Mouse (Mus musculus): ENCODE measurements around the gene Cfh. TPM values are rescaled to one million over a fixed set of nuclear protein-coding genes. Genes with fewer than 3 reads are reported as not detected.
"Not testable (repeated sequence)": the region's sequence is repeated elsewhere in the genome, so short reads cannot be mapped to it uniquely, and the experiment has no call there.

The Cfh gene
- polyA plus RNA-seq (2015; fragmentation: Nextera tagmentation; extraction: Ambion mirVana): 19.7 and 24.9 TPM in 2 replicates

DNA sequence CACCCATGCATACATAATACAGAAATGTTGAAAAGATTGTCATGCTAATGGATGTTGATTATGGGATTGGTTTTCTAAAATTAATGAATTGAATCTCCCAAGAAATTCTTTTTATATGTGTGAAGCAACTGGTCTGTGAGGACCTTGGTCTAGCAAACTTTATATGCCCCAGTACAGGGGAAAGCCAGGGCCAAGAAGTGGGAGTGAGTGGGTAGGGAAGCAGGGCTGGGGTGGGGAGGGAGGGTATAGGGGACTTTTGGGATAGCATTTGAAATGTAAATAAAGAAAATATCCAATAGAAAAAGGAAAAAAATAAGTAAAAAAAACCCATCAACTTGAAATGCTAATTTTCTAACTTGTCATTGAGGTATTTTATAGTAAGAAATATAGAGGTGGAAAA, at the start of gene Cfh:
Gene Cfh (minus strand): TSS at position 101 of the 400 bp plus-strand sequence.
- not testable (repeated sequence) for H3K4me1 ChIP-seq (ENCODE audit: control insufficient read depth, insufficient read depth, low read depth, low read length); H3K27me3 ChIP-seq (replicated peaks; ENCODE audit: control insufficient read depth, insufficient read depth, low read length); H3K4me3 ChIP-seq (ENCODE audit: low read length); ATAC-seq; H3K36me3 ChIP-seq (ENCODE audit: control insufficient read depth, insufficient read depth, low read length); H3K4me2 ChIP-seq (ENCODE audit: low read length); H3K9ac ChIP-seq (ENCODE audit: low read depth, low read length); H3K27ac ChIP-seq (ENCODE audit: low read depth, low read length); H3K9me3 ChIP-seq (ENCODE audit: control insufficient read depth, low read length)

DNA sequence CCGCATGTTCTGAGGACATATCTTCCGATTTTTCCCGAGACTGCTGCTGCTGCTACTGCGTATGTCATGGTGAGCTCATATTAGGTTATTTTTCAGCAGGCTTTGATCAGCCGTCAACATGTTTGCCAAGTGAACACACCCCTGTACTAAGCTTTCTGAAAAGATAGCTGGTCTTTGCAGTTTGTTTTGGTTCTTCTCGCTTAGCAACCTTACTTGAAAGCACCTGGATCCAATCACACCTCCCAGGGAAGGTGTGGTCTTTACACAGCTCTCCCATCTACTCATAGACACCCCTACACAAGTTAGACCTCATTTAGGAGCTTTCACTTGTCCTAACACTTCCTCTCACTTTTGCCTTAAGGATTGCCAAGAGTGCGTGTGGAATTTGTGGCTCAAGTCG, 43.1 kb upstream of the Cfh start:
- Histone ChIP-seq H3K27me3 (replicated peaks; ENCODE audit: control insufficient read depth, insufficient read depth, low read length) (no peaks in the 10 kb centered on the region), H3K4me3 (ENCODE audit: low read length) (no peak overlapping the region), H3K36me3 (ENCODE audit: control insufficient read depth, insufficient read depth, low read length) (no peaks in the 10 kb centered on the region), H3K9me3 (ENCODE audit: control insufficient read depth, low read length) (no peaks in the 10 kb centered on the region), H3K9ac (ENCODE audit: low read depth, low read length) (no peak overlapping the region), H3K27ac (ENCODE audit: low read depth, low read length) (no peak overlapping the region), H3K4me2 (ENCODE audit: low read length) (no peak overlapping the region), H3K4me1 (ENCODE audit: control insufficient read depth, insufficient read depth, low read depth, low read length) (no peaks in the 10 kb centered on the region)
- WGBS: 85% methylated on average over 8 of the region's 8 CpGs
- no peak for ATAC-seq

DNA sequence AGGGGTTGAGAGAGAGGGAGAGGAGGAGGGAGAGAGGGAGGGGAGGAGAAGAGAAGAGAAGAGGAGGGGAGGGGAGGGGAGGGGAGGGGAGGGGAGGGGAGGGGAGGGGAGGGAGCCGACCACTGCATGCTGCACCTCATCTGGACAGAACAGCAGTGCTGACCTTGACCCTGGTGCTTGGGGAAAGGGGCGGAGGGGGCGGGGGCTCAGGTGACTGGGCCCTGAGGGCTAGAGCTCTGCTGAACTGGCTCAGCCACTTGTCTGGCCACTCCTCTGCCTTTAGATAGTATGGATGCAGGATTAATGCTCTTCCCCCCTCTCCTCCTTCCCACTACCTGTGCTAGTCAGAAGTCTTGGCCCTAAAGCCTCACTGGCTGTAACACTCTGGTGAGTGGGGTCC, 41.7 kb upstream of the Cfh start:
- Histone ChIP-seq H3K27ac (ENCODE audit: low read depth, low read length) (no peak overlapping the region), H3K4me3 (ENCODE audit: low read length) (no peak overlapping the region), H3K9me3 (ENCODE audit: control insufficient read depth, low read length) (no peaks in the 10 kb centered on the region), H3K4me1 (ENCODE audit: control insufficient read depth, insufficient read depth, low read depth, low read length) (no peaks in the 10 kb centered on the region), H3K4me2 (ENCODE audit: low read length) (no peak overlapping the region), H3K9ac (ENCODE audit: low read depth, low read length) (no peak overlapping the region), H3K27me3 (replicated peaks; ENCODE audit: control insufficient read depth, insufficient read depth, low read length) (no peaks in the 10 kb centered on the region), H3K36me3 (ENCODE audit: control insufficient read depth, insufficient read depth, low read length) (no peaks in the 10 kb centered on the region)
- WGBS: no CpG with 5 or more reads among the region's 3 CpGs
- ATAC-seq: no peak

DNA sequence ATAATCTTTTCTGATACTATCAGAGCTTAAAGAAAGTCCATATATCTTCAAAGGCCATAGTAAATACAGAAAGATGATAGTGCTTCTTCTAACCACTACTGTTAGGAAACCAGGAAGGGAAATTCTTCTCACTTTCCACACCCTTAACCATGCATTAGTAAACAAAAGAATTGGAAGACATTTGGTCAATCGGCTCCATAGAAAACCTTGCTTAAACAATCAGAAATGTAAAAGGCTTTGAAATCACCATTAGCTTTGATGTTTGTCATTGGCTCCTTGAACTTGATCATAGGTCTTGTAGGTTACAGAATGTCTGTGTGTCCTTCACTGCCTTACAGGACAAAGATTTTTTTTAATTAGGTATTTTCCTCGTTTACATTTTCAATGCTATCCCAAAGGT, 21.8 kb upstream of the Cfh start:
- no peak for ATAC-seq
- no peak overlapping the region for H3K9ac ChIP-seq (ENCODE audit: low read depth, low read length)
- H3K27me3 ChIP-seq (replicated peaks; ENCODE audit: control insufficient read depth, insufficient read depth, low read length): no peaks in the 10 kb centered on the region
- H3K4me2 ChIP-seq (ENCODE audit: low read length): no peak overlapping the region
- no peaks in the 10 kb centered on the region for H3K9me3 ChIP-seq (ENCODE audit: control insufficient read depth, low read length)
- H3K4me3 ChIP-seq (ENCODE audit: low read length): no peak overlapping the region
- H3K27ac ChIP-seq (ENCODE audit: low read depth, low read length): no peak overlapping the region
- 74% methylated on average over 2 of the region's 2 CpGs for WGBS
- H3K4me1 ChIP-seq (ENCODE audit: control insufficient read depth, insufficient read depth, low read depth, low read length): no peaks in the 10 kb centered on the region
- no peaks in the 10 kb centered on the region for H3K36me3 ChIP-seq (ENCODE audit: control insufficient read depth, insufficient read depth, low read length)

DNA sequence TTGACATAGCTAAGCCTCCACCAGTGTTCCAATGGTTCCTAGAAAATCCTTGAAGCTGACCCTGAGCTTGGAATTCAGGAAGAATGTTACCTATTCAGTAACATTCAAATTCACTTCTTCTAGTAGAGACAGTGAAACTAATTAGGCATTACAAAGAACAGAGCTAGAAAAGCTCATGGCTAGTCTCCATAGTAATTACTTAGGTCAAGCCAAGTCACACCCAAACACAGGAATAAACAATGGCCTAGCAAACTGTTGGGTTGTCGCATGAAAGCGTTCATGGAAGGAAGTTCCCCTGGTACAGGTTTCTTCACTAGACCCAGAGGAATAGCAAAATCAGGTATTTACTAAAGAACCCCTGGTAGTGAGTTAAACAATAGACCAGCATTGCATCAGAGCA, 4.9 kb upstream of the Cfh start:
- not testable (repeated sequence) for H3K9me3 ChIP-seq (ENCODE audit: control insufficient read depth, low read length); H3K4me3 ChIP-seq (ENCODE audit: low read length); H3K9ac ChIP-seq (ENCODE audit: low read depth, low read length); ATAC-seq; H3K36me3 ChIP-seq (ENCODE audit: control insufficient read depth, insufficient read depth, low read length); H3K27ac ChIP-seq (ENCODE audit: low read depth, low read length); H3K4me2 ChIP-seq (ENCODE audit: low read length); H3K27me3 ChIP-seq (replicated peaks; ENCODE audit: control insufficient read depth, insufficient read depth, low read length); H3K4me1 ChIP-seq (ENCODE audit: control insufficient read depth, insufficient read depth, low read depth, low read length)
- WGBS: 61% methylated on average over 2 of the region's 2 CpGs

DNA sequence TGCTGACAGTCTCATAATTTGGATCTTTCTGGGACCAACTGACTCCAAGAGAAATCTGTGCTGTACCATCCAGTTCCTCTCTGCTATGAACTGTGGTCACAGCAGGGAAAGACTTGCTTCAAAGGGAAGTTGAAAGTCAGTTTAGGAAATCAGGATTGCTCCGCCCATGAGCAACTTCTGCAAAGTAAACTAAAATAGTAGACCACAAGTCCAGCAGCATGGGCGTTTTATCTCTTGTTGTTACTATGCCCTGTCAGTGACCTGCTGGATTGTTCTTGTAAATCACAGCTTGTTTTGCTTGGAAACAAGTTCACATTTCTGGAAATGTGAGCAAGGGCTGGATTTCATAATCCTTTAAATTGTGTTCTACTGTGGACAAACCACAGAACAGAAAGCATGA, 356 bp downstream of the Cfh start:
- no peak overlapping the region for H3K4me3 ChIP-seq (ENCODE audit: low read length)
- H3K4me2 ChIP-seq (ENCODE audit: low read length): no peak overlapping the region
- H3K27me3 ChIP-seq (replicated peaks; ENCODE audit: control insufficient read depth, insufficient read depth, low read length): no peaks in the 10 kb centered on the region
- no peak overlapping the region for H3K9ac ChIP-seq (ENCODE audit: low read depth, low read length)
- H3K4me1 ChIP-seq (ENCODE audit: control insufficient read depth, insufficient read depth, low read depth, low read length): no peaks in the 10 kb centered on the region
- 64% methylated on average over 2 of the region's 2 CpGs for WGBS
- H3K36me3 ChIP-seq (ENCODE audit: control insufficient read depth, insufficient read depth, low read length): no peaks in the 10 kb centered on the region
- no peaks in the 10 kb centered on the region for H3K9me3 ChIP-seq (ENCODE audit: control insufficient read depth, low read length)
- H3K27ac ChIP-seq (ENCODE audit: low read depth, low read length): no peak overlapping the region
- no peak for ATAC-seq

DNA sequence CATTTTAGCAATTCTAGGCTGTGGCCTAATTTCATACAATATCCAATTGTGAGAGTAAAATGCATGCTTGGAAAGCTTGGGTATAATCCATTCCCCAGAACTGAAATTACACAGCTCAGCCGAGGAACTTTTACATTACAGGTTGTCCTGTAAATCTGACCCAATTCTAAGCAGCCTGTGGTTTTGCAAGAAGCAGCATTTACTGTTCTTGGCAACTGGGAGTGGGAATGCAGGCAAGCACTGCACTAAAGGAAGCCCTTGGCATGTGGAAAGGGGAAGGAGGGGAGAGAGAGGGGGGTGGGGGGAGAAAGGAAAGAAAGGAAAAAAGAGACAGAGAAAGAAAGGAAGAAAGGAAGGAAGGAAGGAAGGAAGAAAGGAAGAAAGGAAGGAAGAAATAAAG, 3.4 kb downstream of the Cfh start:
- Histone ChIP-seq H3K36me3 (ENCODE audit: control insufficient read depth, insufficient read depth, low read length) (no peaks in the 10 kb centered on the region), H3K4me2 (ENCODE audit: low read length) (no peak overlapping the region), H3K4me3 (ENCODE audit: low read length) (no peak overlapping the region), H3K27me3 (replicated peaks; ENCODE audit: control insufficient read depth, insufficient read depth, low read length) (no peaks in the 10 kb centered on the region), H3K9ac (ENCODE audit: low read depth, low read length) (no peak overlapping the region), H3K27ac (ENCODE audit: low read depth, low read length) (no peak overlapping the region), H3K9me3 (ENCODE audit: control insufficient read depth, low read length) (no peaks in the 10 kb centered on the region), H3K4me1 (ENCODE audit: control insufficient read depth, insufficient read depth, low read depth, low read length) (no peaks in the 10 kb centered on the region)
- no peak for ATAC-seq
- 63% methylated on average over 1 of the region's 1 CpGs for WGBS

DNA sequence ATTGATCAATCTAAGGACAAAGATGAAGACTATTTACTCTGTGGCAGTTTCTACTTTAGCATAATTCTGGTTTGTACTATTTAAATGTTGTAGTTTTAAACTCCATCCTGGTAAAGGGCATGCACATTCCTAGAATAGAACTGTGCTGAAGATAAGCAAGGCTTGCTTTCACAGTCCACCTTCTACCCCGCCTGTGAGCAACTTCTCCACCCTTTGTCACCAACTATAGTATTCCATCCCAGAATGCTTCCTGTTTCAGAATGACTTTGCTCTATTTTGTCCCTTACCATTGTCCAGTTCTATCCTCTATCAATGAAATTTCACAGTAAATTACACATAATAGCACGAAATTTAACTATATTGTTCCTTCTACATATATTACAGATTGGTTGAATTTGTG, 8.1 kb downstream of the Cfh start:
- H3K36me3 ChIP-seq (ENCODE audit: control insufficient read depth, insufficient read depth, low read length): no peaks in the 10 kb centered on the region
- H3K27ac ChIP-seq (ENCODE audit: low read depth, low read length): no peak overlapping the region
- ATAC-seq: no peak
- H3K4me1 ChIP-seq (ENCODE audit: control insufficient read depth, insufficient read depth, low read depth, low read length): no peaks in the 10 kb centered on the region
- no peak overlapping the region for H3K4me3 ChIP-seq (ENCODE audit: low read length)
- no peak overlapping the region for H3K9ac ChIP-seq (ENCODE audit: low read depth, low read length)
- 68% methylated on average over 2 of the region's 2 CpGs for WGBS
- H3K9me3 ChIP-seq (ENCODE audit: control insufficient read depth, low read length): no peaks in the 10 kb centered on the region
- no peaks in the 10 kb centered on the region for H3K27me3 ChIP-seq (replicated peaks; ENCODE audit: control insufficient read depth, insufficient read depth, low read length)
- no peak overlapping the region for H3K4me2 ChIP-seq (ENCODE audit: low read length)

DNA sequence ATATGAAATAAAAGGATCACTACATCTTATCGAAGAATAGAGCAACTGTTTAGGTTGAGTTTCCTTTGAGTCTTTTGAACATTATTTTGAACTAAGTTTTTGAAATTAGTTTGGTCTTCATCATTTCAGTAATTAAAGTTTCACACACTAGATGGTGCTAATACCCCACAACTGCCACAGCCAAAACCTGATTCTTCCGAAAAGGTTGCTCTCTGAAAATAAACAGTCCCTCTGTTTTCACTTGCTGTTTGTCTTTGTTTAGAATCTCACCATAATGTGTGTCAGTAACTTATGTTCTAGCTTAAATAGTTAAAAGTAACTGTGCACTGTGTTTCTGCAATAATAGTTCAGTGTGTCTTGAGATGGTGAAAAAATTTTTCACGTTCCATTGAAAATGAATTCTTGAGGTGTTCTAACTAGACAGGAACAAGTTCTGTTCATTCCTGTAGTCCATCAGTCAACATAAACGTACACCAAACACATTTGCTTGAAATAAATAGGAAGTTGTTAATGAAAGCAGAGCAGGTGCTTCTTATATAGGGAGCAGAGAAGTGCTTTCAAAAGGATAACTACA, 11.9 kb downstream of the Cfh start:
- Histone ChIP-seq H3K27ac (ENCODE audit: low read depth, low read length) (no peak overlapping the region), H3K4me1 (ENCODE audit: control insufficient read depth, insufficient read depth, low read depth, low read length) (no peaks in the 10 kb centered on the region), H3K9me3 (ENCODE audit: control insufficient read depth, low read length) (no peaks in the 10 kb centered on the region), H3K27me3 (replicated peaks; ENCODE audit: control insufficient read depth, insufficient read depth, low read length) (no peaks in the 10 kb centered on the region), H3K36me3 (ENCODE audit: control insufficient read depth, insufficient read depth, low read length) (no peaks in the 10 kb centered on the region), H3K4me2 (ENCODE audit: low read length) (no peak overlapping the region), H3K4me3 (ENCODE audit: low read length) (no peak overlapping the region), H3K9ac (ENCODE audit: low read depth, low read length) (no peak overlapping the region)
- peak; percentile 45; the same call in 1 of the 2 replicates for ATAC-seq
- WGBS: 45% methylated on average over 4 of the region's 4 CpGs

DNA sequence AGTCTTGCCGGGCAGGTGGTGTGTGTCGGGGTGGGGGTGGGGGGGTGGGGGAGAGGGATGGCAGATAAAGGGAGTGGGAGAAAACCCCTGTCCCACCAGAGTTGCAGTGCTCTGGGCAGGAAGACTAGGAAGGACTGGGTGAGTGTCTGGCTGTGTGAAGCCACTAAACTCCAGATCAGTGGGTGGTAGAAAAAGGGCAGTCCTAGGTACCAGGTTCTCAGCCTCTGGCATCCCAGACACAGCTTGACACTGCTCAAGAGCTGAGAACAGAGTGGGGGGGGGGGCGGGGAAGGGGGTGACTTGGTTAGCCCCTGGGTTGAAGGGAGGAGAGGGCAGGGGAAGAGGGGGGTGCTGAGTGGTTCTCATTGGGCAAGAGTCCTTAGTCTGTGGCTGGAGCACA, 24.6 kb downstream of the Cfh start:
- no peak for ATAC-seq
- Histone ChIP-seq H3K4me1 (ENCODE audit: control insufficient read depth, insufficient read depth, low read depth, low read length) (no peaks in the 10 kb centered on the region), H3K36me3 (ENCODE audit: control insufficient read depth, insufficient read depth, low read length) (no peaks in the 10 kb centered on the region), H3K27me3 (replicated peaks; ENCODE audit: control insufficient read depth, insufficient read depth, low read length) (no peaks in the 10 kb centered on the region), H3K27ac (ENCODE audit: low read depth, low read length) (no peak overlapping the region), H3K9me3 (ENCODE audit: control insufficient read depth, low read length) (no peaks in the 10 kb centered on the region), H3K4me2 (ENCODE audit: low read length) (no peak overlapping the region), H3K9ac (ENCODE audit: low read depth, low read length) (no peak overlapping the region), H3K4me3 (ENCODE audit: low read length) (no peak overlapping the region)
- 82% methylated on average over 2 of the region's 3 CpGs for WGBS
